Mouse (Mus musculus) monocyte, adult 5-6 weeks (primary cell): Measurements from ENCODE around the gene Rchy1. TPM values are rescaled to one million over a fixed set of nuclear protein-coding genes. Genes with fewer than 3 reads are reported as not detected.
"Not testable (repeated sequence)": the region's sequence is repeated elsewhere in the genome, so short reads cannot be mapped to it uniquely, and the experiment has no call there.

Source experiments
- ATAC-seq: fragments of 153-309, 156-312 bp; replicated peaks from 2 replicates; pipeline ENCODE4 v1.8.0; 2017; ENCODE audit warnings: mild to moderate bottlenecking; ENCODE audit not compliant: low TSS enrichment, insufficient number of reproducible peaks, severe bottlenecking, poor library complexity, low FRiP score
- total RNA-seq: library from RNA; stranded (forward); fragments of 200-1000, 200-491, 200-594 nt; gene quantifications from 3 replicates; pipeline ENCODE4 v1.2.3, GENCODE M21; 2017

Rchy1 gene
- total RNA-seq, 1 experiment from 2014 or later = 68.7 TPM

DNA sequence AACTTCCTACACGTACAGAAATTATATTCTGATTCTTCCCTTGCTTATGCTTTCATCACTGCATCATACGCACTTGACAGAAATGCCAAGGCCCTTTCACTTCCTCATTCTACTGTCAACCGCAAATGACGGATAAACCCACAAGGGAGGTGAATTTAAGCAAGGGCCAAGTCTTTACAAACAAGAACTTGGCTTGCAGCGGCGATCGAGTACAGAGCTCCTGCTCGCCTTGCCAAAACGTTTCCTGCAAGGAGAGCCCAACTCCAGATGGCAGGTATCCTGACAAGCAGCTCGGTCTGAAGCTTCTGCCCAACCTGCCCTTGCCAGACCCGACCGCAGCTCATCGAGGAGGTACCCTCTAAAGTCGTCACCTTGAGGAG lies 619 bp downstream of the Rchy1 start:
- ATAC-seq = peak; percentile 73

DNA sequence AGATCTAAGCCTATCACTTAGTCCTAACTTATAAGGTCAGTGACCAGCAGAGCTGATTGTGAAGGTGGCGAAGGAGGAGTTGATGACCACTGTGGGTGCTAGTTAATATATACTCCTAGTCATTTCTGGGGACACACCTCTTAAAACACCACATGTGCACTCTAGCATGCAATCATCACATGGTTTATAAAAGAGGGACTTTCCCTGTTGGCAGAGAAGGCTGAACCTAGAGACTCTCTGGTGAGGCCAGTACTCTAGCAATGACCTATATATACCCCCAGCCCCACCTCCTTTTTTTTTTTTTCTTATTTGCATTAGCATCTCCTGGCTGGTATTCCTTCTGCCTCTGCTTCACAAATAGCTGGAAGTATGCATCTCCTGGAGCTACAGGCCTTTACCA lies 1.5 kb downstream of the Rchy1 start:
- ATAC-seq = peak; percentile 79

DNA sequence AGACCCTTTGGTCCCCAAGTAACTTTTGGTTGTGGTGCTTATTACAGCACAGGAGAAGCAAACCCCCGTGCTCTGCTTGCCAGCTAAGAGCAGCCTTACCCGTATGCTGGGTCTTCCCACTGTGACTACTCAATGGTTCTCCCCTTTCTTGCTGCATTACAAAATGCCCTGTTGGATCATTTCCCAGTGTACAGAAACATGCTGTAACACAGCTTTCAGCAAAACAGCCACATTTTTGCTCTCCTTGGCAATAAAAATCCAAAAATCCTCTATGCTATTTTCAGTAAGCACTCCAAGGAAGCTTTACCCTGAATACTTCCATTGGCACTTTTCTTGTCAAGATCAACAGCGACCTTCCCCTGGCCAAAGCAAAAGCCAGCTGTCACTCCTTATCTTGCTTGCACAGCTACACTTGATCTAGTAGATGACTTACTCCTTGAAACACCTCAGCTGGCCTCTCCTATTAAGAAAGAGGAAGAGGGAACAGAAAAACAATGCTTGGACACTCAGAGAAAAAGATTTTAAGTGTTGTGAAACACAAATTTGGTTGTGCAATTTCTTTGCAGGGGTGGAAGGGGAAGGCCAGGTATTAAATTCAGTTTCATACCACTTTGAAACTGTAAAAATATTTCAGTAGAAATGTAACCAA lies 2.1 kb downstream of the Rchy1 start:
- ATAC-seq = 0 out of 2 replicates have a peak, but pooled peaks have one; percentile 8

DNA sequence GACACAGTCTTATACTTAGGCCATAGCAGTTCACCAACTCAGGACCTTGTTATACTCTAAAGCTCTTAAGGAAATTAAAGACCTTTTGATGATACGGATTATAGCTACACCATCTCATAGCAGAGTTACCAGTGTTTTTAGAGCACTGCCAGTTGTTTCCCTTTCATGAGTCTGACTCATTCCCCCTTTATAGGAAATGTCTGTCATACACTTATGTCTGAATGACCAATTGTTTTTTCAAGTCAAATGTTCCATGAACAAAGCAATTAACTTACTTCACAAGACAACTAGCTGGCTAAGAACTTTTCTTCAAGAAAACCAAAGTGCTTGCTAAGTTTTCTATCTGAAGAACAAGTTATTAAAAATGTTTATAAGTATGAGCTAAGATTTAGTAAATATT lies 2.9 kb downstream of the Rchy1 start:
- no peak for ATAC-seq

DNA sequence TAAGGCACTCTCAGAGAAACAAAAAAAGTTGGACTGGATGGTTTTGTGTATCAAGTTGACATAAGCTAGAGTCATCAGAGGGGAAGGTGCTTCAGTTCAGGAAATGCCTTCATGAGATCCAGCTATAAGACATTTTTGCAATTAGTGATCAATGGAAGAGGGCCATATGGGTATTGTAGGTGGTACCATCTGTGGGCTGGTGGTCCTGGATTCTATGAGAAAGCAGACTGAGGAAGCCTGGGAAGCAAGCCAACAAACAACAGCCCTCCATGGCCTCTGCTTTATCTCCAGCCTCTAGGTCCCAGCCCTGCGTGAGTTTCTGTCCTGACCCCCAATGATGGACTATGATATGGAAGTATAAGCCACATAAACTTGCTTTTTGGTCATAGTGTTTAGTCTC lies 3.8 kb downstream of the Rchy1 start:
- no peak for ATAC-seq

DNA sequence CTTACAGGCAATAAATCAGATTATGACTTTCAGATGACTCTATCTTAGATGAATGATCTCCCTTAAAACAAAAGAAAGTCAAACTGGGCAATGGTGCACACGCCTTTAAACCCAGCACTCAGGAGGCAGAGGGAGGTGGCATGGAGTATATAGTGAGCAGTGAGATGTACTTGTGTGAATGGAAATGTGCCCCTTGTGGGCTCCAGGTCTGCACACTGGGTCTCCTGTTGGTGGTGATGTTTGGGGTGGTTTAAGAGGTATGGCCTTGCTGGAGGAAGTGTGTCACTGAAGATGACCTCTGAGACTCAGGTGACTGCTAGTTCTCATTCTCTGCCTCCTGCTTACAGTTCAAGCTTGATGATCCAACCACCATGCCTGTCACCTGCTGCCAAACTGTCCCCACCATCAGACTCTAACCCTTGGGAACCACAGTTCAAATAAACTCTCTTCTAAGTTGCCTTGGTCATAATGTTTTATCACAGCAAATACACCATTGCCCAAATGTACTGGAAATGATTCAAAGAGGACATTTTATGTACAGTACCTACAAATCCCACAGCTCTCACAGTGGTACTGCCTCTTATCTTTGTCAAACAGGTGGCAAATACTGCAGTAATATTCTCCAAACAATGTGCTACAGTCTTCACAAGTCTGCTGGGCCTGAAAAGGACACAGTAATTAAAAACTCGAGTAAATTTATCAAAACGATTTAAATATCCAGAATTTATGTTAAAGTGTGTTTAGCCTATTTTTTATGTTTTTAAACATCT lies 5.7 kb downstream of the Rchy1 start:
- no peak for ATAC-seq

DNA sequence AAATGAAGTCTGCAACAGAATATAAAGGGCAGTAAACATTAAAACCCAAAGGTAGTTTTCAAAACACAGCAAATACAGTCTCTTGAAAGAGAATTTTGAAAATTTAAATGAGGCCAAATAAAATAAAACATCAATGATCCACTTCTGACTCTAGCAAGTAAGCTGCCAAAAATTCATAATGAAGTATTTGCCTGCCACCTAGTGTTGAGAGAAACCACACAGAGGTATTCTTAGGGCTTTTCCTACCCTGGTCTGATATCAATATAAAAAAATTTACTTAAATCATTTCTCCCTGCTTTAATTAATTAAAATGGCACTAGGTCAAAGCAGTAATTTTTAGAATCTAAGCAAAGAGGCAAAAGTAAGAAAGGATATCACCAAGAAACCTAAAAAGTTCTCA lies 11.5 kb downstream of the Rchy1 start:
- no peak for ATAC-seq

DNA sequence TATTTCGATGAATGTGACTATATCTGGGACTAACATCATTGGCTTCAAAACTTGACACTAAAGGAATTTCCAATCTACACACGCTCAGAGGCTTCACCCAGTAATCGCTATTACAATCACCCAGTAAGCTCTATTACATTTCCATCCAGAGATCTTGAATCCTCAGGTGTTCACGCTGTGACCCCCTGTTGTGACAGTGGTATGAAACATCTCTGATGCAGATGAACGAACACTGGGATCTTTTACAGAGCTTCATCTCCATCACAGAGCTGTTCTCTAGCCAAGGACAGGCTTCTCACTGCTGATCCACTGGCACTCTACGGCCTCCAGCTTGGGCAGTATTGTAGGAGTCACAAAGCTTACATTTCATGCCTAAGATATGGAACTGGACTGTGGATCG lies 13.4 kb downstream of the Rchy1 start:
- no peak for ATAC-seq

DNA sequence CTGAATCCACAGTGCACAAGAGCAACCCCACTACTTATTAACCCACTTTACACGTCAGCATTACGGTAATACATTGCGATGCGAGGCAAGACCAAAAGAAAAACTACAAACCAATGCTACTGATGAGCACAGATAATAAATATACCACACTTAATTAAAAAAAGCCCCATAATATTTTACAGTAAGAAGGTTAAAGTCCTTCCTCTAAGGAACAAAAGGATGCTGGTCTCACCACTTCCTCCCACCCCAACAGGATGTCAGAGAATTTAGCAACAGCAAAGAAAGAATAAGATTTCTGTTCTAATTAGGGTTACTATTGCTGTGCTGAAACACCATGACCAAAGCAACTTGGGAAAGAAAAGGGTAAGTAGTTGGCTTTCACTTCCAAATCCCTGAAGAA lies 15.9 kb downstream of the Rchy1 start:
- ATAC-seq = no peak

DNA sequence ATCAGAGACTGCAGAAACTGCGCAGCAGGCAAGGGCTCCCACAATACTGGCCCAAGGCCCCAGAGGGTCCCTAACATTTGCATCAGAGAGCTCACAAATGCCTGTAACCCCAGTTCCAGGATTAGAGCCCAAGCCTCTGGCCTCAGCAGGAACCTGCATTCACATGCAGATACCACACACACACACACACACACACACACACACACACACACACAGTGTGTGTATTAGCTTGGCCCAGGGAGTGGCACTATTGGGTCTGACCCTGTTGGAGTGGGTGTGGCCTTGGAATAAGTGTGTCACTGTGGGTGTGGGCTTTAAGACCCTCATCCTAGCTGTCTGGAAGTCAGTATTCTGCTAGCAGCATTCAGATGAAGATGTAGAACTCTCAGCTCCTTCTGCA lies 17.3 kb downstream of the Rchy1 start:
- not testable (repeated sequence) for ATAC-seq

DNA sequence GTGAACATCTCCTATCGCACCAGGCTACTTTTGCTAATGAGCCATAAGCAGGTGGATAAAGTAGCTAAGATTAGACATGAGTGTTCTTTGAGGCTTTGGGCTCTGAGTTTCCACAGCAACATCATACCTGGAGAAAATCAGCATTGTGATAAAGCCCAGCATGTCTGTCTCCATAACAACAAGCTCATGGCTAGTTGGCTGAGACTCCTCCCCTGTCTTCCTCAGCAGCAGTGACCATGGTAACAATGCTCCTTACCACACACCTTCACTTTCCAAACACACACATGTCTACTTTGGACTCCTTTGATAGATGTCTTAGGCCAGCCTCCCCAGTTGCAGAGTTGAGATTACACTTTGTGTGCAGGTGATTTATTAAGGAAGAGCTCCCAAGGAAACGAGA lies 49.6 kb downstream of the Rchy1 start:
- ATAC-seq = no peak

DNA sequence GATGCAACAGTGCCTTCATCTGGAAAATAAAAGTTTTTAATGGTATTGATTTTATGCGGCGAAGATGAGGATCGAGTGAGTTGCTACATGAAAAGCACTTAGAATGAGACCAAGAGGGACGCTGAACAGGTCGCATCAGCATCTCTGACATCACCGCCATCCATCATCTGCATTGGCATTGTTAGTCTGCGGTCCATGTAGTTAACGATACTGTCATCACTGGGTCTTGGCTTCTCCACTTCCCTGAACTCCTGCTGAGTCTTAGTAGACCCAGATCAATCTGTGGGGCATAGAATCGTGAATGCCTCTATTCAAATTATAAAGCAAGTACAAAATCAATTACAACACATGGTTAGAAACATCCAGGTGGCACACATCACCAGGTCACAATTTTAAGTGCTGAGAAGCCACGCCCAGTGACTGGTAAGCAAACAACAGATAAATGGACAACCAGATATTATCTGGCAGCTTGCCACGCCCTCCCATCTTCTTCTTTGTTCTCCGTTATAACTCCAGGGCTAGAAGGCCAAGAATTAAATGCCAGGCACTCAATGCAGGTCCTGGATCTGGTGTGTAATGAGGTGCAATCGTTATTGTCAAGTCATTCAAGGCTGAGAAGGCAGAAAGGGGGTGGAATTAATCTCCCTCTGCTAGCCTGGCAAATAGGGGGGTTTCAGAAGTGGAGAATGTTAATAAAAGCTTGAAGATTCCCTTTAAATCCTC lies 51.3 kb downstream of the Rchy1 start:
- no peak for ATAC-seq

DNA sequence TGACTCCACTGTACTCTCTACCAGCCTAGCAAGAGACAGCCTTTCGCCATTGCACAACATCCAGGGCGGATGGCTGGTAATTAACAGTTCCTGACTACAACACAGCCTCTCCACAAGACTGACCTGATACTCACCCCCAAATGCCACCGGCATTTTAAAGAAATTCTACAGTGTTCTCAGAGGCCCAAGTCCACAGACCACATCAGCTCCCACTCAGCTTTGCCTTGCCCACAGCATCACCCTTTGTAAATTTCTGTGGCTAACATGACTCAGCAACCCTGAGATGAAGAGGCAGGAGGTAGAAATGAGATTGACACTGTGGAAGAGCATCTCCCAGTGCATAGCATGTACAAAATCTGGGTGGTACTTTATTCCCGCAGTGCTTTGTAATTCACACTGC lies 52.3 kb downstream of the Rchy1 start:
- ATAC-seq = no peak

DNA sequence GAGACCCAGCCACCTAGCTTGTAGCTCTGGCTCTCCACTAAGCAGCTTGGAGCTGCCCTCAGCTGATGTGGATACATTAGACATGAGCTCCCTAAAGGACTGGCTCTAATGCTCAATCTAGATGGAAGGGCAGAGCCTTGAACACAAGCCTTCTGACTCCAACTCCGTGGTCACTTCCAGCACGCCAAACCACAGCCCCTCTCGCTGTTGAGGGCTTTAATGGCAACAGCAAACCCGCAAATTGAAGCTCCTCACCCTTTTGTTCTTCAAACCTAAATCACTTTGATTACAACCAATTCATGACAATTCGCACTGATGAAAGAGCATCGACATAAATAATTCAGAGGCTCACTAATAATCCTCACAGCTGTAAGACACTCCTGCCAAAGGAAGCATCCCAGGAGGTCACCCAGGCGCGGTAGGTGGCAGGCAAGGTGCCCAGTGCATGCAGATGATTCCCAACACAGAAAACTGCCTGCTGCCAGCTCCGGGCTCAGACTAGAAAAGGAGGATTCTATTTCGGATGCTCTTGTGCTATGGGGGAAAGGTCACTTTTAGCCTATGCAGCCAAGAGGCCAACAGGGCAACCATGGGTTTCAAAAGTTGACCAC lies 53.8 kb downstream of the Rchy1 start:
- ATAC-seq = no peak

Other genes starting within 250 kb of the Rchy1 start
- 0.67 TPM in 1 of 3 replicates, not detected in the others for gene Odaph, start 24.4 kb upstream of the Rchy1 start, total RNA-seq
- gene Cdkl2, start 80.8 kb upstream of the Rchy1 start, total RNA-seq = 0.48 to 1.3 TPM in 2 of 3 replicates, not detected in the other
- 133 to 155 TPM (median 141 TPM) in 3 replicates for gene G3bp2, start 120.7 kb upstream of the Rchy1 start, total RNA-seq
- 16.5 to 45.5 TPM (median 28.5 TPM) in 3 replicates for gene Uso1, start 174.9 kb upstream of the Rchy1 start, total RNA-seq